Mouse (Mus musculus) neutrophil, adult 59 days (primary cell): ENCODE measurements around the gene Acoxl. TPM values are rescaled to one million over a fixed set of nuclear protein-coding genes. Genes with fewer than 3 reads are reported as not detected.

Source experiments
- total RNA-seq, 2 experiments: library from RNA; stranded (reverse); gene quantifications; 1 replicate in 1 of 2; 2 replicates in 1 of 2; pipeline ENCODE4 v1.2.4; 2023

Gene Acoxl
- total RNA-seq, result not detected

DNA sequence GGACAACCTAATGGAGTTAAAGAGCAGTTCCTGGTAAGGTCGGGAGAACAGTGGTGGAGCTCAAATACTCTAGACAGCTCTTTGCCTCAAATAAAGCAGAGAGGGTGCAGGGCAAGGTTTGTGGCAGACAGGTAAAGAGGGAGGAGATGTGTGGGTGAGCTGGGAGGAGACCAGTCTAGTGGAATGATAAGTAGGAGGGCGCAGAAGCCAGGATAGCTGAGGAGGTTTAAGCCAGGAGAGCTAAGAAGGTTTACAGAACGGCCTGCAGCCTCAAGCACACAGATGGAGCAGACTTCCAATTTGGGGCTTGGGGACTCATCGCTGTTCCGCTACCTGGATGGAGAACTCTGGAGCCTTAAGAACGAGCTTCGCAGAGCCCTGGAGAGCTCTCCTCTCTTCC, at the start of gene Acoxl:
Gene Acoxl (plus strand): TSS at position 301 of the 400 bp plus-strand sequence.

DNA sequence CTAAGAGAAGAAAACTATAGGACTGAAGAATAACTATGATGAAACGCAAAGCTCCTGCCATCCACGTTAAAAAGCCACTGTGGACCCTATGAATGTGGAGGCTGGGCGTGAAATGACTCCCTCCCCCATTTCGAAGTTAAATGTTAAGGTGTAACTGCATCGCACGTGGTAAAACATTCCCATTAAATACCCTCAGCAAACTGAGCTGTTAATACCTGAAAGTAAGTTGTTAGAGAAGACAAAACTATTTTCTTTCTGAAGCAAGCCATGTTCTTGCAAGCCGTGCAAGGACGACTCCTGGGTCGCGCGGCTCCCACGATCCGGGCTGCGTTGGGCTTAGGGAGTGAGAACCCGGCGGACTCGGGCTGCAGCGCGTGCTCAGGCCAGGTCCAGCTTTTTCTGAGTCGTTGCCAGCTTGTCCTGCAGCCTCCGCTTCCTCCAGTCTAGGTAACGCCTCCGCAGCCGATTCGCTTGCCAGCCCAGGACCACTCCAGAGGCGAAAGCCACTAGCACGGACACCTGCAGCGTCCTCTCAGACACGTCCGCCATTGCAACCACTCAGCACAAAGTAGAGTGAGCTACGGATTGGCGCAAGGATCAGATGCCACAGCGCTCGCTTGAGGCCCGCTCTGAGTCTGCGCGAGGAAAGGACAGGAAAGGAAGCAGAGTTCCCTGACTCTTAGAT, 46.6 kb upstream of the Acoxl start, which contains the start of gene Mtln:
Gene Mtln (minus strand): TSS at position 570 of the 685 bp plus-strand sequence.

DNA sequence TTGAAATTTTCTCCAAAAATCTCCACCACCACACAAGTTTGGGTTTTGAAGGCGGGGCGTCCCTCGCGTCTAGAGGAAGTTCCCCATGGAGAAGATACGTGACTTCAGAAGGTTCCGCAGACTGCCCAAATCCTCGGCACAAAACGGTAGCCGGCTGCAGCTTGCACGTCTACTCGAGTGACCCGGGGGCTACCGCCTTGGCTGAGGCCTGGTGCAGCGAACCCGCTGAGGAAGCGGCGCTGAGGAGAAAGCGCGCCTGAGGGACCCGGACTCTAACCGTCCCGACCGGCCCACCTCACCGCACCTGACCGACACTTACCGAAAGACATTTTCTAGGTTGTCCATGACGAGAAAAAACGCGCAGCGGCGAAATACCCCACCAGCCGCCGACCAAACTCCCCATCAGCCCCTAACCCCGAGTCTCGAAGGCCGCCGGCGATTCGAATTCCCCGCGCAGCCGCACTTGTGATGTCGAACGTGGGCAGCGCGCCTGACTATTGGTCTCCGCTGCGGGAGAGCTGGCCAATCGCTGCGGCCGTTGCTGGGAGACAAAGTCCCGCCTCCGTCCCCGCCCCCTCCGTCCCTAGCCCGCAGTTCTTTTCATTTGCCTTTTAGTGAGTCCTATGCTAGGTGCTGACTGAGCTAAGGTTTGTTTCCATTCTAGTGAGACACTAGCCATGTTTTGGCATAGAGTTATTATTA, 7.1 kb upstream of the Acoxl start, which contains the start of gene Bub1:
Gene Bub1 (minus strand): TSS at position 465 of the 702 bp plus-strand sequence.

DNA sequence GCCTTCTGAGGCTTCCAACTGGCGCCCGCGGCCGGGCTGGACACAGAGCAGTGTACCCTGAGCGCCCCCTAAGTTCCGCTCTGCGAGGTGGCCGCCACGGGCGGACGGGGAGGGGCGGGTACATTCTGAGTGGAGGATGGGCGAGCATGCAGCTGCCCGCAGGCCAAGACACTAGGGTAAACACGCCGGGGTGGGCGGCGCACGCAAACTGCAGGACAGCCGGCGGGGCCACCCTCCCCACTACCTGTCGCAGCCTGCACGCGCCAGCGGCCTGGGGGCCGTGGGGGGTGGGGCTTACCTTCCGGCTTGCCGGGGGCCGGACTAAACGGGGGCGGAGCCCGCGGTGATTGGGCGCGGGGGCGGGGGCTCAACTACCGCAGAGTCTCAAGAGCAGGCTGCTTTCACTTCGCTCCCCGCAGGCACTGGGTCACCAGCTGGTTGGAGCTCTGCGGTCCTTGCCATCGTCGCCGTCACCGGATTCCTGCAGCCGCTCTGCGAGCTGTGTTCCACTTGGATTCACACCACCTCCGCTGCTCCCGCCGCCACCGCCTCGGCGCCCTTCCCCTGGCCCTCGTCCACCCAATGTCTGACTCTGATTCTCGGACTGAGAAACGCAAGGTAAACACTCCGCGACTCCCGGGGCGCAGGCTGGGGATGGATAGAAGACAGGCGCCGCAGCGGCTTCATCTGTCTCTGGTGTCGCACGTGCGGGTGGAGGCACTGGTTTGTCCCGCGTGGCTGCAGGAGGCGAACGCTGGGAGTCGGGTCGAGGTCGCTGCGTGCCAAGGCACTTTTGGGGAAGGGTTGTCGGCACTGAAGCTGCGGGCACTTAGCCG, 287.2 kb downstream of the Acoxl start, which contains the start of gene Bcl2l11:
Gene Bcl2l11 (plus strand): TSS at position 404 of the 836 bp plus-strand sequence.

Other genes starting within 250 kb of the Acoxl start
- not detected for gene Mal, start 182.2 kb upstream of the Acoxl start, total RNA-seq
- not detected for gene Mall, start 108.9 kb upstream of the Acoxl start, total RNA-seq
- gene Nphp1, start 50.0 kb upstream of the Acoxl start, total RNA-seq, result 1 to 10 TPM; 1.0 to 1.4 TPM
- 1 to 10 TPM; 5.2 to 5.6 TPM for gene Mtln, start 46.4 kb upstream of the Acoxl start, total RNA-seq
- gene Bub1, start 7.0 kb upstream of the Acoxl start, total RNA-seq, result 10 to 100 TPM; 22.0 to 26.1 TPM